Mouse (Mus musculus) liver, adult 2 months (tissue): ENCODE measurements around the gene Terf2. TPM values are rescaled to one million over a fixed set of nuclear protein-coding genes. Genes with fewer than 3 reads are reported as not detected.

ENCODE experiments used
- DNase-seq: peaks from one replicate; pipeline ENCODE4 v3.0.0-alpha.2; 2011; ENCODE audit warnings: low read depth, low spot score; ENCODE audit errors: extremely low read depth
- H3K27ac ChIP-seq: fragments of 200-500 bp; replicated peaks from 2 replicates; pipeline ENCODE4 v1.5.1; 2012; ENCODE audit warnings: low read depth, mild to moderate bottlenecking, control low read depth, inconsistent platforms, low read length; ENCODE audit not compliant: insufficient read depth
- H3K27me3 ChIP-seq: fragments of 200-500 bp; 2 replicates; pipeline ENCODE4 v1.6.1; 2012; ENCODE audit warnings: mild to moderate bottlenecking, moderate library complexity, low read length, inconsistent platforms; ENCODE audit not compliant: control insufficient read depth, insufficient read depth
- H3K36me3 ChIP-seq: fragments of 200-500 bp; 2 replicates; pipeline ENCODE4 v1.6.1; 2012; ENCODE audit warnings: low read length, inconsistent platforms; ENCODE audit not compliant: control insufficient read depth, insufficient read depth
- H3K4me1 ChIP-seq: fragments of 200-500 bp; 2 replicates; pipeline ENCODE4 v1.6.1; 2011; ENCODE audit warnings: low read length; ENCODE audit not compliant: control insufficient read depth, insufficient read depth
- H3K4me3 ChIP-seq: fragments of 200-500 bp; 2 replicates; pipeline ENCODE4 v1.5.1; 2011; ENCODE audit warnings: low read depth, mild to moderate bottlenecking, control low read depth, low read length, moderate library complexity; ENCODE audit not compliant: insufficient read depth
- H3K79me2 ChIP-seq: fragments of 200-500 bp; 2 replicates; pipeline ENCODE4 v1.6.1; 2012; ENCODE audit warnings: inconsistent platforms, mild to moderate bottlenecking, low read length, moderate library complexity; ENCODE audit not compliant: control insufficient read depth, insufficient read depth
- H3K9ac ChIP-seq: fragments of 200-500 bp; 2 replicates; pipeline ENCODE4 v1.6.1; 2012; ENCODE audit warnings: low read depth, mild to moderate bottlenecking, control low read depth, inconsistent platforms, low read length
- CTCF ChIP-seq: fragments of 200-500 bp; IDR thresholded peaks from 2 replicates; pipeline ENCODE4 v1.5.1; 2011; ENCODE audit warnings: low read depth, low read length, control low read depth
- POLR2A ChIP-seq: fragments of 200-500 bp; IDR thresholded peaks from 2 replicates; pipeline ENCODE4 v1.6.1; 2011; ENCODE audit warnings: low read length, control low read depth; ENCODE audit not compliant: insufficient read depth; ENCODE audit errors: extremely low read depth
- WGBS: fragments of 180-500 bp; shearing (Covaris S2); methylation state at CpG from one replicate; pipeline ENCODE4 v1.1.7; 2018; 5-methylcytosine and 5-hydroxymethylcytosine counted together
- polyA plus RNA-seq: library from polyadenylated mRNA; depleted of rRNA; stranded (reverse); fragments of >200 nt; gene quantifications from 2 replicates; pipeline ENCODE4 v1.2.3, GENCODE M21; 2012
- total RNA-seq: library from RNA; depleted of rRNA; stranded (reverse); fragments of >200 nt; gene quantifications from 2 replicates; pipeline ENCODE4 v1.2.3, GENCODE M21; 2014

Gene Terf2
- total and polyA plus RNA-seq, 2 experiments, result 3.3 to 4.0 TPM

GRCm38 (mm10) chr8:107129171-107130025, 33.1 kb upstream of the Terf2 start:
- no peak overlapping the region for H3K9ac ChIP-seq
- no peaks in the 10 kb centered on the region for H3K27me3 ChIP-seq
- 16% methylated on average over 8 of the region's 8 CpGs for WGBS
- no peak overlapping the region for H3K4me3 ChIP-seq
- H3K36me3 ChIP-seq, result no peaks in the 10 kb centered on the region
- TF ChIP-seq POLR2A (no peak), CTCF (no peak)
- H3K79me2 ChIP-seq, result no peaks in the 10 kb centered on the region
- peaks cover 12% of the 10 kb centered on the region for H3K4me1 ChIP-seq
- peak overlapping the region; percentile 54 for H3K27ac ChIP-seq
- peak; percentile 96 for DNase-seq

GRCm38 (mm10) chr8:107124343-107124742, 28.0 kb upstream of the Terf2 start:
- peaks cover 12% of the 10 kb centered on the region for H3K4me1 ChIP-seq
- H3K27me3 ChIP-seq, result no peaks in the 10 kb centered on the region
- H3K36me3 ChIP-seq, result no peaks in the 10 kb centered on the region
- H3K4me3 ChIP-seq, result no peak overlapping the region
- no peak overlapping the region for H3K27ac ChIP-seq
- H3K9ac ChIP-seq, result no peak overlapping the region
- no peak for DNase-seq
- WGBS, result 83% methylated on average over 8 of the region's 8 CpGs
- H3K79me2 ChIP-seq, result no peaks in the 10 kb centered on the region
- TF ChIP-seq CTCF, result no peak
- TF ChIP-seq POLR2A, result no peak

GRCm38 (mm10) chr8:107123063-107123614, 26.8 kb upstream of the Terf2 start:
- H3K79me2 ChIP-seq, result no peaks in the 10 kb centered on the region
- H3K4me3 ChIP-seq, result no peak overlapping the region
- H3K4me1 ChIP-seq, result peaks cover 18% of the 10 kb centered on the region
- TF ChIP-seq POLR2A (no peak), CTCF (no peak)
- no peaks in the 10 kb centered on the region for H3K36me3 ChIP-seq
- DNase-seq, result peak; percentile 44
- no peak overlapping the region for H3K27ac ChIP-seq
- H3K9ac ChIP-seq, result no peak overlapping the region
- H3K27me3 ChIP-seq, result no peaks in the 10 kb centered on the region
- WGBS, result 27% methylated on average over 9 of the region's 9 CpGs

- WGBS, result 37% methylated on average over 7 of the region's 7 CpGs
Measured at GRCm38 (mm10) chr8:107121681-107122291, 25.4 kb upstream of the Terf2 start.

GRCm38 (mm10) chr8:107120806-107121205, 24.5 kb upstream of the Terf2 start:
- Histone ChIP-seq H3K4me3 (no peak overlapping the region), H3K36me3 (no peaks in the 10 kb centered on the region), H3K79me2 (no peaks in the 10 kb centered on the region), H3K9ac (no peak overlapping the region), H3K27me3 (no peaks in the 10 kb centered on the region), H3K27ac (no peak overlapping the region), H3K4me1 (peaks cover 23% of the 10 kb centered on the region)
- no peak for DNase-seq
- TF ChIP-seq POLR2A, result no peak
- TF ChIP-seq CTCF, result peak; percentile 16; the same call in 1 of the 2 replicates

More at GRCm38 (mm10) chr8:107121681-107122291, 25.4 kb upstream of the Terf2 start:
- Histone ChIP-seq H3K4me1 (peaks cover 18% of the 10 kb centered on the region), H3K27ac (peak overlapping the region; percentile 49; the same call in 1 of the 2 replicates), H3K79me2 (no peaks in the 10 kb centered on the region), H3K4me3 (no peak overlapping the region), H3K27me3 (no peaks in the 10 kb centered on the region), H3K36me3 (no peaks in the 10 kb centered on the region), H3K9ac (no peak overlapping the region)
- DNase-seq, result peak; percentile 84
- TF ChIP-seq POLR2A, result no peak
- no peak for TF ChIP-seq CTCF
